Mouse (Mus musculus) neural tube, embryonic 13.5 days (tissue): ENCODE measurements around the gene Slc7a1. TPM values are rescaled to one million over a fixed set of nuclear protein-coding genes. Genes with fewer than 3 reads are reported as not detected.

Experiments used
- ATAC-seq: fragments of 200-750 bp; cut with Nextera tagmentation; 2 replicates; pipeline ENCODE4 v1.8.0; 2017; ENCODE audit warnings: low read depth, mild to moderate bottlenecking, moderate TSS enrichment, moderate library complexity
- H3K27ac ChIP-seq: fragments of 300-500 bp; sonication (generic); replicated peaks from 2 replicates; pipeline ENCODE4 v1.5.1; 2015; ENCODE audit warnings: moderate library complexity, mild to moderate bottlenecking, inconsistent platforms
- H3K27me3 ChIP-seq: fragments of 300-500 bp; sonication (generic); 2 replicates; pipeline ENCODE4 v1.6.1; 2015; ENCODE audit warnings: mild to moderate bottlenecking, inconsistent platforms
- H3K36me3 ChIP-seq: fragments of 300-500 bp; sonication (generic); 2 replicates; pipeline ENCODE4 v1.6.1; 2015; ENCODE audit warnings: mild to moderate bottlenecking, inconsistent platforms
- H3K4me1 ChIP-seq: fragments of 300-500 bp; sonication (generic); replicated peaks from 2 replicates; pipeline ENCODE4 v1.6.1; 2015; ENCODE audit warnings: inconsistent platforms
- H3K4me2 ChIP-seq: fragments of 300-500 bp; sonication (generic); 2 replicates; pipeline ENCODE4 v1.6.1; 2015; ENCODE audit warnings: inconsistent platforms, mild to moderate bottlenecking, moderate library complexity
- H3K4me3 ChIP-seq: fragments of 300-500 bp; sonication (generic); 2 replicates; pipeline ENCODE4 v1.5.1; 2015; ENCODE audit warnings: mild to moderate bottlenecking, inconsistent platforms
- H3K9ac ChIP-seq: fragments of 300-500 bp; sonication (generic); 2 replicates; pipeline ENCODE4 v1.6.1; 2015; ENCODE audit warnings: moderate library complexity, mild to moderate bottlenecking, inconsistent platforms
- H3K9me3 ChIP-seq: fragments of 300-500 bp; sonication (generic); 2 replicates; pipeline ENCODE4 v1.6.1; 2016; ENCODE audit warnings: inconsistent platforms
- WGBS: fragments of 180-500 bp; shearing (Covaris S2); methylation state at CpG from one replicate; pipeline ENCODE4 v1.1.7; 2015; 5-methylcytosine and 5-hydroxymethylcytosine counted together
- polyA plus RNA-seq: library from polyadenylated mRNA; unstranded; fragments of >200 nt; fragmentation: Nextera tagmentation; extraction: Ambion mirVana; gene quantifications from 2 replicates; pipeline ENCODE4 v1.2.1, GENCODE M21; 2015

The Slc7a1 gene
- polyA plus RNA-seq, result 31.8 and 32.3 TPM in 2 replicates

DNA sequence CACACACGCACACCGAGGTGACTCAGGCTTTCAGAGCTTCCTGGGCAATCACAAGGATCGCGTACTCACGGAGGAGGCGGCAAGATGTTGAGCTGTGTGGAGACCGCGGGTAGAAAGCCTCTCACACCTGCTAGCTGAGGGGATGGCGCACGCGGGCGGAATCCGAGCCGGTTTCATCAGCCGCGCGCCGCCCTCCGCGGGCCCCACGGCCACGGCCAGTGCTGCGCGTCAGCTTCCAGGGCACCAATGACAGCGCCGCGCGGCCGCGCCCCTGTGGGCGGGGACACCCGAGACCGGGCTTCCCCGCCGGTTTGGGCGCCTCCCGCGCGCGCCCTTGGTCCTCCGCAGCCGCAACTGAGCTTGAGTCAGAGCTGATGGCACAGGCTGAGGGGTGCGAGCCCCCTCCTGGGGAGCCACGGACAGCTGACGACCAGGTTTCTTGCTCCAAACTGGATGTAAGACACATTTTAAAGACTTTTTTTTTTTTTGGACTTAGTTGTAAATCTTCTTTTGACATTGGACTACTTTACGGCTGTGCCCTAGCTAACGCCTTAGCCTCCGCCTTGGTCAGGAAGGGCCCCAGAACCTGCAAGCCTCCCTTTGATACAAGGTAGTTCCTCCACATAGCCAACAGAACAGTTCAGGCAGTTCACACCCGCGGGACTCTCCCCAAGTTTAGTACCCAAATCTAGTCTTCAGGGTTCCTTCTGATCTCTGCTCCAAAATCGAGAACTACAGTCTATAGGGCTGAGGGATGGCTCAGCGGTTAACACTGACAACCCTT, at the start of gene Slc7a1:
Gene Slc7a1 (minus strand): TSS at position 245 of the 784 bp plus-strand sequence.
- ATAC-seq, result peak; percentile 92
- H3K27ac ChIP-seq, result peak within 1 kb of the TSS; percentile 68

GRCm38 (mm10) chr5:148444974-148445373, 45.3 kb upstream of the Slc7a1 start:
- H3K4me3 ChIP-seq, result no peak overlapping the region
- H3K27ac ChIP-seq, result no peak overlapping the region
- H3K36me3 ChIP-seq, result no peaks in the 10 kb centered on the region
- no peak overlapping the region for H3K4me2 ChIP-seq
- no peak overlapping the region for H3K9ac ChIP-seq
- peaks cover 7% of the 10 kb centered on the region; the same call in 1 of the 2 replicates for H3K9me3 ChIP-seq
- WGBS, result 89% methylated on average over 2 of the region's 2 CpGs
- no peaks in the 10 kb centered on the region for H3K27me3 ChIP-seq
- no peak for ATAC-seq
- H3K4me1 ChIP-seq, result 0 out of 2 replicates have a peak, but pooled peaks cover 5% of the 10 kb centered on the region

More for the DNA sequence above, at the start of gene Slc7a1:
- Histone ChIP-seq H3K4me3 (peak within 1 kb of the TSS; percentile 63), H3K4me1 (peaks cover 19% of the 10 kb centered on the region), H3K36me3 (no peaks in the 10 kb centered on the region), H3K9me3 (no peaks in the 10 kb centered on the region), H3K27me3 (no peaks in the 10 kb centered on the region), H3K4me2 (peak within 1 kb of the TSS; percentile 92), H3K9ac (peak within 1 kb of the TSS; percentile 81)
- WGBS, result 2% methylated on average over 51 of the region's 52 CpGs

GRCm38 (mm10) chr5:148443734-148444133, 44.0 kb upstream of the Slc7a1 start:
- H3K9me3 ChIP-seq, result peaks cover 7% of the 10 kb centered on the region; the same call in 1 of the 2 replicates
- H3K27me3 ChIP-seq, result no peaks in the 10 kb centered on the region
- no peak overlapping the region for H3K9ac ChIP-seq
- 0 out of 2 replicates have a peak, but pooled peaks cover 5% of the 10 kb centered on the region for H3K4me1 ChIP-seq
- no peak overlapping the region for H3K4me3 ChIP-seq
- 77% methylated on average over 5 of the region's 5 CpGs for WGBS
- no peak overlapping the region for H3K4me2 ChIP-seq
- ATAC-seq, result no peak
- no peak overlapping the region for H3K27ac ChIP-seq
- H3K36me3 ChIP-seq, result no peaks in the 10 kb centered on the region

DNA sequence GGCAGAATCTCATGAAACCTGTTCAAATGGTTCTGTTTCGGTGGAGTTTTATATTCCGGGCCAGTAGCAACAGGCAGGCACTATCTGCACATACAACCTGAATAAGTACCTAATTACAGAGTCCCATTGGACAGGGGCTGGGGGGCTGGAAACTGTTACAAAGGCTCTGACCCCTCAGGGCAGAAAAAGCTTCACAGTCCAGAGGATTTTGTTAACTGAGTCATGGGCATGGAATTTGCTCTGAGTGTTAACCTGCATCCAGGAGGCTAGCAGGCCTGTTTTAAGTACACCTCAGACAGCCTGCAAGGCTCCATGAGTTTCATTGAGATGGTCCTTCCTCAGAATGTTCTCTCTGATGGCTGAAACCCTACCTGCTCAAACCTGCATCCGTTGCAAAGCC, 36.0 kb upstream of the Slc7a1 start:
- H3K4me1 ChIP-seq, result no peaks in the 10 kb centered on the region
- WGBS, result 82% methylated on average over 3 of the region's 3 CpGs
- no peaks in the 10 kb centered on the region for H3K36me3 ChIP-seq
- no peak overlapping the region for H3K4me2 ChIP-seq
- H3K4me3 ChIP-seq, result no peak overlapping the region
- no peak for ATAC-seq
- no peak overlapping the region for H3K27ac ChIP-seq
- H3K9ac ChIP-seq, result no peak overlapping the region
- no peaks in the 10 kb centered on the region for H3K27me3 ChIP-seq
- no peaks in the 10 kb centered on the region for H3K9me3 ChIP-seq

- Histone ChIP-seq H3K9me3 (no peaks in the 10 kb centered on the region), H3K36me3 (no peaks in the 10 kb centered on the region), H3K27me3 (no peaks in the 10 kb centered on the region), H3K4me2 (no peak overlapping the region), H3K27ac (no peak overlapping the region), H3K9ac (no peak overlapping the region), H3K4me3 (no peak overlapping the region), H3K4me1 (no peaks in the 10 kb centered on the region)
- 86% methylated on average over 5 of the region's 5 CpGs for WGBS
- ATAC-seq, result no peak
These were observed 32.4 kb upstream of the Slc7a1 start for GRCm38 (mm10) chr5:148432121-148432520.

DNA sequence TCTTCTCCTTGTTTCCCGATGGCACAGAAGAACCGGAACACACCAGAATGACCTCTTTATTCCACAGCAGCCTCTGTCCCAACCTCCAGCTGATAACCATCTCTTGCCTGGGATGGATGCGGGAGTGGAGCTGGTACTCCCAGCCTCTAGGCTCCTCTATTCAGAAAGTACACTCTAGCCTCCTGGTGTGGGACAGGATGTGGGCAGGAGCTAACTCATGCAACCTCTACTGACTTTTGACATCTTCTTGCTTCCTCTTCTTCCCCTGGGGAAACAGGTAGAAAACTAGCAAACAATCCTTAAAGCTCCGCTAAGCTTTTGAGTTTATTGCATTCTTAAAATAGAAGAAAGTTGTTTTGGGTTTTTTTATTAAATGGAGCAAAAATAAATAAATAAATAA, 29.1 kb upstream of the Slc7a1 start:
- Histone ChIP-seq H3K4me2 (no peak overlapping the region), H3K4me1 (no peaks in the 10 kb centered on the region), H3K27ac (no peak overlapping the region), H3K27me3 (no peaks in the 10 kb centered on the region), H3K36me3 (no peaks in the 10 kb centered on the region), H3K4me3 (no peak overlapping the region), H3K9me3 (0 out of 2 replicates have a peak, but pooled peaks cover 5% of the 10 kb centered on the region), H3K9ac (no peak overlapping the region)
- ATAC-seq, result no peak
- 88% methylated on average over 4 of the region's 4 CpGs for WGBS

GRCm38 (mm10) chr5:148425136-148425535, 25.4 kb upstream of the Slc7a1 start:
- WGBS, result 86% methylated on average over 6 of the region's 6 CpGs
- Histone ChIP-seq H3K36me3 (no peaks in the 10 kb centered on the region), H3K27me3 (no peaks in the 10 kb centered on the region), H3K4me2 (no peak overlapping the region), H3K9me3 (0 out of 2 replicates have a peak, but pooled peaks cover 5% of the 10 kb centered on the region), H3K9ac (no peak overlapping the region), H3K4me3 (no peak overlapping the region), H3K4me1 (no peaks in the 10 kb centered on the region), H3K27ac (no peak overlapping the region)
- ATAC-seq, result no peak

GRCm38 (mm10) chr5:148421326-148421725, 21.6 kb upstream of the Slc7a1 start:
- no peak for ATAC-seq
- 63% methylated on average over 2 of the region's 2 CpGs for WGBS
- H3K4me2 ChIP-seq, result no peak overlapping the region
- 0 out of 2 replicates have a peak, but pooled peaks cover 4% of the 10 kb centered on the region for H3K9me3 ChIP-seq
- no peaks in the 10 kb centered on the region for H3K27me3 ChIP-seq
- H3K36me3 ChIP-seq, result no peaks in the 10 kb centered on the region
- no peak overlapping the region for H3K27ac ChIP-seq
- H3K4me3 ChIP-seq, result no peak overlapping the region
- no peaks in the 10 kb centered on the region for H3K4me1 ChIP-seq
- H3K9ac ChIP-seq, result no peak overlapping the region

GRCm38 (mm10) chr5:148419112-148419526, 19.4 kb upstream of the Slc7a1 start:
- WGBS, result 76% methylated on average over 9 of the region's 9 CpGs
- Histone ChIP-seq H3K27me3 (no peaks in the 10 kb centered on the region), H3K27ac (no peak overlapping the region), H3K9me3 (0 out of 2 replicates have a peak, but pooled peaks cover 4% of the 10 kb centered on the region), H3K36me3 (no peaks in the 10 kb centered on the region), H3K9ac (no peak overlapping the region), H3K4me3 (no peak overlapping the region), H3K4me1 (no peaks in the 10 kb centered on the region), H3K4me2 (no peak overlapping the region)
- ATAC-seq, result no peak

DNA sequence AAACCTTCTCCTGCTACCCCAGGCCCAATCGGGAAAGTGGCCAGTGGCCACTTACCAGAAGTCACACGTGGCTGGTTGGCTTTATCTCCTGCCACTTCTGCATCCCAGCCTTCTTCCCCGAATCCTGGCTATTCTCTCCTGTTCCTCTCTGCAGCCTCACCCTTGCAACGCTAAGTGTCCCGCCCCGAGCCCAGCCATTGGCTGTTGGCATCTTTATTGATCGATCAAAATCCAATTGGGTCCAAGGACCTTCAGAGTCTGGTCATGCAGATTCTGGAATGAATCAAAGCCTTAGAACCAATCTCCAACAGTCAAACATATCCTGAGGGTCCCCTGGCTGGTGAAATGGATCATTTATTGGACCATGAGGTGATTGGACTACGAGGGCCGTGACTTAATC, 18.7 kb upstream of the Slc7a1 start:
- Histone ChIP-seq H3K9me3 (0 out of 2 replicates have a peak, but pooled peaks cover 4% of the 10 kb centered on the region), H3K27me3 (no peaks in the 10 kb centered on the region), H3K4me3 (no peak overlapping the region), H3K9ac (no peak overlapping the region), H3K27ac (no peak overlapping the region), H3K4me1 (no peaks in the 10 kb centered on the region), H3K4me2 (no peak overlapping the region), H3K36me3 (no peaks in the 10 kb centered on the region)
- no peak for ATAC-seq
- 92% methylated on average over 9 of the region's 9 CpGs for WGBS

DNA sequence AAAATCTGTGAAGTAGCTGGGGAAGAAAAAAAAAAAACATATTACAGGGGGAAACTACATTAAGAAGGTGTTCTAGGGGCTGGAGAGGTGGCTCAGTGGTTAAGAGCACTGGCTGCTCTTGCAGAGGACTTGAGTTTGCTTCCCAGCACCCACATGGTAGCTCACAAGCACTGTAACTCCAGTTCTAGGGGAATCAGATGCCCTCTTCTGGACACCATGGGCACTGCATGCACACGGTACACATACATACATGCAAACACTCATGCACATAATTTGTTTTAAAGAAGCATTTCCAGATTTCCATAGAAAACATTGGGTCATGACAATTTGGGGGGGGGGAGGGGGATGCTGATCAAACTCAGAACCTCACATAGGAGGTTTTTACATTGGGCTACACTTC, 18.1 kb upstream of the Slc7a1 start:
- no peaks in the 10 kb centered on the region for H3K36me3 ChIP-seq
- H3K9me3 ChIP-seq, result 0 out of 2 replicates have a peak, but pooled peaks cover 4% of the 10 kb centered on the region
- H3K27me3 ChIP-seq, result no peaks in the 10 kb centered on the region
- no peak overlapping the region for H3K4me2 ChIP-seq
- no peaks in the 10 kb centered on the region for H3K4me1 ChIP-seq
- H3K9ac ChIP-seq, result no peak overlapping the region
- no peak overlapping the region for H3K4me3 ChIP-seq
- ATAC-seq, result no peak
- H3K27ac ChIP-seq, result no peak overlapping the region
- 100% methylated on average over 1 of the region's 1 CpGs for WGBS

DNA sequence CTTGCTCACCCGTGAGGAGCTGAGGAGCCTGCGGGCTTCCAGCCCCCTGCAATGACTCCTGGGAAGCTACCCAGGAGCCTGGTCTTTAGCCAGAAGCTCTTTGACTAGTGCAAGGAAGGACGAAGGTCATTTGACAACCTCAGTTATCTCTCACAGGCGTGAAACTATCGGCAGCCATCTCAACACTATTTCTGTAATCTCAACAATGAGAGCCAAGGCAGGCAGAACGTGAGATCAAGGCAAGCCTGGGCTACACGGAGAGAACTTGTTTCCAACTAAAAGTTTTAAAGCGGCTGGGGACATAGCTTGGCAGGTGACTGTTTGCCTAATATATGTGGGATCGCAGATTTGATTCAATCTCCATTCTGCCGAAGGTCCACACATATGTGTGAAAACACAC, 16.8 kb upstream of the Slc7a1 start:
- Histone ChIP-seq H3K27me3 (no peaks in the 10 kb centered on the region), H3K4me1 (no peaks in the 10 kb centered on the region), H3K4me2 (no peak overlapping the region), H3K9ac (no peak overlapping the region), H3K36me3 (no peaks in the 10 kb centered on the region), H3K27ac (no peak overlapping the region), H3K9me3 (0 out of 2 replicates have a peak, but pooled peaks cover 4% of the 10 kb centered on the region), H3K4me3 (no peak overlapping the region)
- ATAC-seq, result no peak
- WGBS, result 82% methylated on average over 10 of the region's 10 CpGs
